Mouse (Mus musculus) forebrain, embryonic 14.5 days (tissue): ENCODE results near the gene Apom. TPM values are rescaled to one million over a fixed set of nuclear protein-coding genes. Genes with fewer than 3 reads are reported as not detected.

Experiments
- ATAC-seq: fragments of 200-750 bp; cut with Nextera tagmentation; 2 replicates; pipeline ENCODE4 v1.8.0; 2017; ENCODE audit warnings: mild to moderate bottlenecking, moderate library complexity
- DNase-seq: peaks from one replicate; pipeline ENCODE4 v3.0.0-alpha.2; 2015; ENCODE audit warnings: low spot score
- H3K27ac ChIP-seq: fragments of 300-500 bp; sonication (generic); 2 replicates; pipeline ENCODE4 v1.5.1; 2014; ENCODE audit warnings: low read depth, mild to moderate bottlenecking, control low read depth, low read length, moderate library complexity
- H3K27me3 ChIP-seq: fragments of 300-500 bp; sonication (generic); replicated peaks from 2 replicates; pipeline ENCODE4 v1.6.1; 2014; ENCODE audit warnings: low read length, control low read depth, mixed read lengths; ENCODE audit not compliant: control insufficient read depth, insufficient read depth
- H3K36me3 ChIP-seq: fragments of 300-500 bp; sonication (generic); 2 replicates; pipeline ENCODE4 v1.6.1; 2014; ENCODE audit warnings: low read length, control low read depth; ENCODE audit not compliant: control insufficient read depth, insufficient read depth
- H3K4me1 ChIP-seq: fragments of 300-500 bp; sonication (generic); 2 replicates; pipeline ENCODE4 v1.6.1; 2014; ENCODE audit warnings: antibody characterized with exemption, low read length, control low read depth; ENCODE audit not compliant: control insufficient read depth, insufficient read depth
- H3K4me2 ChIP-seq: fragments of 300-500 bp; sonication (generic); 2 replicates; pipeline ENCODE4 v1.6.1; 2014; ENCODE audit warnings: mild to moderate bottlenecking, control low read depth, low read length
- H3K4me3 ChIP-seq: fragments of 300-500 bp; sonication (generic); 2 replicates; pipeline ENCODE4 v1.5.1; 2014; ENCODE audit warnings: low read depth, low read length, control low read depth
- H3K9ac ChIP-seq: fragments of 300-500 bp; sonication (generic); 2 replicates; pipeline ENCODE4 v1.6.1; 2014; ENCODE audit warnings: mild to moderate bottlenecking, low read length, control low read depth, moderate library complexity
- H3K9me3 ChIP-seq: fragments of 300-500 bp; sonication (generic); replicated peaks from 2 replicates; pipeline ENCODE4 v1.6.1; 2016; ENCODE audit warnings: low read length, control low read depth, mixed read lengths; ENCODE audit not compliant: control insufficient read depth
- WGBS: fragments of 180-500 bp; shearing (Covaris S2); extraction: QIAGEN DNeasy Blood & Tissue Kit; methylation state at CpG from one replicate; pipeline ENCODE4 v1.1.7; 2014; 5-methylcytosine and 5-hydroxymethylcytosine counted together
- polyA plus RNA-seq: library from polyadenylated mRNA; unstranded; fragments of >200 nt; fragmentation: Nextera tagmentation; extraction: Ambion mirVana; gene quantifications from 2 replicates; pipeline ENCODE4 v1.2.1, GENCODE M21; 2014

Apom gene
- polyA plus RNA-seq, 1 experiment from 2014 or later, result 0.29 TPM

DNA sequence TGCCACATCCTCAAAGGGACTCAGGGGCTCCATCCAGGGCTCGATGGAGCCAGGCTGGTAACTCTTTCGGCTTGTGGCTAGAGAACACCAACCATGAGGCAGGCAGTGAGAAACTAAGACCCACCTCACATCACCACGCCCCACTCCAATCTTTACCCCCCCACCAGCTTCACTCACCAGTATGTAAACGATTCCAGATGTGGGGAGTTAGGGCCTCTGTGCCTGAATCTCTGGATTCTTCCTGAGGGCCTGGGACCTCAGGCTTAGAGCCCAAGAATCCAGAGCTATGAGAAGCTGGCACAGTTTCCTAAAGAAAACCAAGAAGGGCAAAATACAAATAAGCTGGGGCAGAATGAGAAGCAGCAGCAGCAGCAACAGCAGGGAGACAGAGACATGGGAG lies 22.1 kb upstream of the Apom start:
- ATAC-seq, result no peak
- Histone ChIP-seq H3K4me3 (no peak overlapping the region), H3K27me3 (no peaks in the 10 kb centered on the region), H3K36me3 (peaks cover 100% of the 10 kb centered on the region), H3K9ac (no peak overlapping the region), H3K4me1 (no peaks in the 10 kb centered on the region), H3K4me2 (no peak overlapping the region), H3K9me3 (no peaks in the 10 kb centered on the region), H3K27ac (no peak overlapping the region)
- WGBS, result 91% methylated on average over 4 of the region's 4 CpGs
- DNase-seq, result no peak

DNA sequence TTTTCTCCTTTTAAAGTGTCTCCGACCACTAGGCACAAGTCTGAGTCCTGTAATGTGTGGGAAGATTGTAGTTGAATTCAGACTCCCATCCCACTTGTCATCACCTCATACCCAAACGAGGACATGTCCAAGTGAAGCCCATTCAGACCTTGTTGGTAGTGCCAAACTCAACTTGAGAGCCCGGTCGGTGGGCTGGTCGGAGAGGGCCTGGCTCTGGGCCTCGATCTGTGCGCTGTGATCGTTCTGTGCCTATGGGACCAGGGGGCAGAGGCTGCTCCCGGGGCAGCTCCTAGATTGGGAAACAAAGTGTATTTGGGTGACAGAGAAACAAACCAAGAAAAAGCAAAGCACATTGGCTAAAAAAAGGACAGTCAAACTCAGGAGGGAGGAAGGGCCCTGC lies 21.2 kb upstream of the Apom start:
- H3K27me3 ChIP-seq, result no peaks in the 10 kb centered on the region
- H3K4me3 ChIP-seq, result no peak overlapping the region
- 87% methylated on average over 9 of the region's 9 CpGs for WGBS
- H3K27ac ChIP-seq, result no peak overlapping the region
- H3K36me3 ChIP-seq, result peaks cover 100% of the 10 kb centered on the region
- H3K9me3 ChIP-seq, result no peaks in the 10 kb centered on the region
- no peak overlapping the region for H3K9ac ChIP-seq
- ATAC-seq (no peak), DNase-seq (no peak)
- no peaks in the 10 kb centered on the region for H3K4me1 ChIP-seq
- H3K4me2 ChIP-seq, result no peak overlapping the region

DNA sequence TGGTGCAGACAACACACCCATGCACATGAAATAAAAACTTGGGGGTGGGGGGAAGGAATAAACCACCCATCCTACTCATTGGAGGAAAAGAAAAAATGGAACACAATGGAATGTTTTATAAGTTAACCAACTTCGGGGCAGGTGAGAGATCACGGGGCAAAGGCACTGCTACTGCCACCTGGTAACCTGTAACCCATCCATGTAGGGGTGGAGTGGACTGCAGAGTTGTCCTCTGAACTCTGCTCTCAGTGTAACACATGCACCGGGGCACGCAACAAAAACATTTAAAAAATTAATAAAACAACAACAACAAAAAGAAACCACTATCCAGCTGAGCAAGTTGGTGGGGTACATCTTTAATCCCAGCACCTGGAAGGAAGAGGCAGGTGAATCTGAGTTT lies 20.3 kb upstream of the Apom start:
- DNase-seq, result no peak
- Histone ChIP-seq H3K9me3 (no peaks in the 10 kb centered on the region), H3K27ac (no peak overlapping the region), H3K27me3 (no peaks in the 10 kb centered on the region), H3K4me2 (no peak overlapping the region), H3K9ac (no peak overlapping the region), H3K4me3 (no peak overlapping the region), H3K36me3 (peaks cover 100% of the 10 kb centered on the region), H3K4me1 (no peaks in the 10 kb centered on the region)
- no peak for ATAC-seq
- WGBS, result 96% methylated on average over 4 of the region's 4 CpGs

DNA sequence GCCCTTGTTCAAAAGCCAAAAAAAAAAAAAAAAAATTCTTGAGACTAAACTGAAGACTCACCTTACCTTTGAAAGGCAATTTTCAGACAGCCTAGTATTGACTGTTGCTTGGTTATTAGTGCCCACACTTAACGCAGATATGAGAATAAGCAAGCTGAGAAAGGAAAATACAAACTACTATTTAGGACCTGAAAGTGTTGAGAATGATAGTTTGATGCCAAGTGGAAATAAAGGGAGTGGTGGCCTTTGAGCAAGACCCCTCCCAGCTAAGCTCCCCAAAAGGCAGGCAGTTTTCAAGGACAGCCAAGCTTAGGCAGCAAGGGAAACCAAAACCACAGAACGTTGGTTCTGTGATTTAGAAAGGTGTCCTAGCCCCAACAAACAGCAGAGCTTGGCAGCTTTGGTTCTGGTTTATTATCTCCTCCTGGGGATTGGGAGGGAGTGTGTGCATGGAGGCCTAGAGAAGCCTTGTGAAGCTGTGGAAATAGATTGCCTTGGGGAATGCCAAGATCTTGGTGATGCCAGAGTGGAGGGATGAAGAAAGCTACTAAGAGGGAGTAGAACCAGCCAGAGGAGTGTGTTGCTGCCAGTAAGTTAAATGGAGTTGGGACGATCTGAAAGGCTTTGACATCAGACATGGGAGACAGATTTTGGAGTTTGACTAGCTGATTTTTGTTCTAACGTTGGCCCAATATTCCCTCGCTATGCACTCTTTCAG lies 16.2 kb upstream of the Apom start:
- no peaks in the 10 kb centered on the region for H3K27me3 ChIP-seq
- H3K27ac ChIP-seq, result no peak overlapping the region
- H3K36me3 ChIP-seq, result peaks cover 100% of the 10 kb centered on the region
- H3K4me2 ChIP-seq, result no peak overlapping the region
- ATAC-seq (no peak), DNase-seq (no peak)
- H3K9me3 ChIP-seq, result no peaks in the 10 kb centered on the region
- H3K4me1 ChIP-seq, result no peaks in the 10 kb centered on the region
- 70% methylated on average over 5 of the region's 5 CpGs for WGBS
- no peak overlapping the region for H3K4me3 ChIP-seq
- no peak overlapping the region for H3K9ac ChIP-seq

DNA sequence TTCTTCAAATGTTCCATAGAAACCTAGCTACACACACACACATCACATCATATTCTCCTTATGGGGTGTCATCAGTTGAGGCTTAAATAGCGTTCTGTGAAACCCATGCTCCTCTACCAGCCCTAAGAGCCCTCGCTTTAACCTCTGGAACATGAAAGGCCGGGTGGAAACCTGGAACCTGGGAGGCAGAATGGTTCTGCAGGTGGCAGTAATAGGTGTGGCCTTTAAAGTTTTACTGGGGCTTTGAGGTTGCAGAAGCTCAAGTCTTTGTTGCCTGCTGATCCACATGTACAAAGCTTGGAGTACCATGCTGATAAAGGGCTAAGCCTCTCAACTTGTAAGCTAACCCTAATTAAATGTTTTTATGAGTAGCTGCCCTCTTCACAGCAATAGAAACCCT lies 15.5 kb upstream of the Apom start:
- H3K9ac ChIP-seq, result no peak overlapping the region
- DNase-seq, result no peak

DNA sequence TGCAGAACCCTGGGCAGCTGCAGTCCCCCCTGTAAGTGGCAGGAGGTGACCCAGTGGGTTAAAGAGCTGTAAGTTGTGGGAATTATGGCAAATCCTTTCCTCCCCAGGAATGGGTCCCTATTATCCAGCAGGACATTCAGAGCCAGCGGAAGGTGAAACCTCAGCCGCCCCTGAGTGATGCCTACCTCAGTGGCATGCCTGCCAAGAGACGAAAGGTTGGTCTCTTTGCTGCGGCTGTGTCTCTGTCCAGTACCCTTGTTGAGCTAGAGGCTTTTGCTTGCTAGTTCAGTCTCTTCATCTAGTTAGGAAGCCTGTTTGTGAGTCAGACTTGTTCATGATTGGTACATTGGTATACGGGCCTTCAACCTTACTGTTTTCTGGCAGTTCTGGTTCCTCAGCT lies 14.3 kb upstream of the Apom start:
- H3K9me3 ChIP-seq, result no peaks in the 10 kb centered on the region
- DNase-seq (no peak), ATAC-seq (no peak)
- H3K4me2 ChIP-seq, result no peak overlapping the region
- H3K36me3 ChIP-seq, result peaks cover 100% of the 10 kb centered on the region
- H3K9ac ChIP-seq, result no peak overlapping the region
- WGBS, result 88% methylated on average over 5 of the region's 5 CpGs
- no peaks in the 10 kb centered on the region for H3K4me1 ChIP-seq
- no peak overlapping the region for H3K27ac ChIP-seq
- no peak overlapping the region for H3K4me3 ChIP-seq
- no peaks in the 10 kb centered on the region for H3K27me3 ChIP-seq

More for the DNA sequence above, 15.5 kb upstream of the Apom start:
- Histone ChIP-seq H3K9me3 (no peaks in the 10 kb centered on the region), H3K4me1 (no peaks in the 10 kb centered on the region), H3K4me2 (no peak overlapping the region), H3K27ac (no peak overlapping the region), H3K36me3 (peaks cover 100% of the 10 kb centered on the region), H3K4me3 (no peak overlapping the region), H3K27me3 (no peaks in the 10 kb centered on the region)
- ATAC-seq, result no peak
- WGBS, result 57% methylated on average over 3 of the region's 3 CpGs

DNA sequence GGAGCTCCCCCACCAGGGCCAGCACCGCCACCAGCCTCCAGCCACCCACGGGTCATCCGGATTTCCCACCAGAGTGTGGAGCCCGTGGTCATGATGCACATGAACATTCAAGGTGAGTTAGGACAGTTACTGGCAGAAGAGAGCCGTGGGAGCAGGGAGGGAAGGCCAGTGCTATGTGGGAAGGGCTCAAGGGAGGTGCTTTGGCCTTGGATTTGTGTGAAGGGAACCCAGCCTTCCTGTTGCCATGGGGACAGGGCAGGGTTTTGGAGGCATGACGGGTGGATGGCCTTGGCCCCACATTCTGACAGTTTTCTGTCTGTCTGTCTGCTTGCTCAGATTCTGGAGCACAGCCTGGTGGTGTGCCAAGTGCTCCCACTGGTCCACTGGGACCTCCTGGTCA lies 10.1 kb upstream of the Apom start:
- 92% methylated on average over 6 of the region's 6 CpGs for WGBS
- Histone ChIP-seq H3K27ac (no peak overlapping the region), H3K4me1 (peaks cover 4% of the 10 kb centered on the region; the same call in 1 of the 2 replicates), H3K4me2 (no peak overlapping the region), H3K4me3 (no peak overlapping the region), H3K27me3 (no peaks in the 10 kb centered on the region), H3K9me3 (no peaks in the 10 kb centered on the region), H3K9ac (no peak overlapping the region), H3K36me3 (peaks cover 89% of the 10 kb centered on the region)
- no peak for ATAC-seq
- DNase-seq, result no peak

DNA sequence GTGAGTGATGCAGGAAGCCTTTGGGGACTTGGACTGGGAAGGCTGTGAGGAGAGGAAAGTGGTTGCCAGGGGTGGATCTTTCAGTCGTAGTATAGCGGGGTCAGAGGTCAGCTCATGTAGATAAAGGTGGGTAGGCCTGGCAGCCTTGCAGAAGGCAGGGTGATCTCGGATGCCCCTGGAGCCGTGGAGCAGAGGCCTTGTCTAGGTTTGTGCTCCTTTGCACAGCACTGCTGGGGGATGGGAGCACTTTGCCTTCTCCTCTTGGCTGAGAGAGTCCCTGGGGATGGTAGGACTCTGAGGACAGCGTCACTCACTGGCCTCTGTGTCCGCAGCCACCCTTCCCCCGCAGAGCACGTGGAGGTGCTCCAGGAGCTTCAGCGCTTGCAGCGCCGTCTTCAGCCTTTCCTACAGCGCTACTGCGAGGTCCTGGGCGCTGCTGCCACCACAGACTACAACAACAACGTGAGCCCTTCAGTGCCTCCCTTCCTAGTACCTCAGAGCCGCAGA lies 8.7 kb upstream of the Apom start:
- H3K4me3 ChIP-seq, result no peak overlapping the region
- DNase-seq (no peak), ATAC-seq (no peak)
- H3K9ac ChIP-seq, result no peak overlapping the region
- no peaks in the 10 kb centered on the region for H3K9me3 ChIP-seq
- WGBS, result 81% methylated on average over 16 of the region's 16 CpGs
- no peak overlapping the region for H3K27ac ChIP-seq
- H3K4me2 ChIP-seq, result no peak overlapping the region
- H3K27me3 ChIP-seq, result no peaks in the 10 kb centered on the region
- peaks cover 74% of the 10 kb centered on the region for H3K36me3 ChIP-seq
- H3K4me1 ChIP-seq, result peaks cover 9% of the 10 kb centered on the region

DNA sequence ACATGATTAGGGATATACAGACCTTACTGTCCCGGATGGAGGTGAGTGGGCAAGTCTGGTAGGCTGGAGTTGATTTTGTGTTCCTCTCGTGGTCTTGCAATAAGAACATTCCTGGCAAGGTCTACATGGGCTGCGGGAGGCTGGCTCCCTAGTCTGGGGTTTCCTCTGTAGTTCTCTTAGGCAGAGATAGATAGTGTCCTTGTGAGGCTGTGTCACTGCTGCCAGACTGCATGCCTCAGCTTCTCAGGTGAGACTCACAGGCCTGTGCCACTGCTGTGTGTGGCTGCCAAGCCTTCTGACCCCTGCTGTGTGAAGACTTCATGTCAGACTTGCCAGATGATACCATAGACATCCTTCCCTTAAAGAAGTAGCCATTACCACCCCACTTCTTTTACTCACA lies 7.4 kb upstream of the Apom start:
- WGBS, result 86% methylated on average over 3 of the region's 3 CpGs
- H3K9ac ChIP-seq, result no peak overlapping the region
- peaks cover 9% of the 10 kb centered on the region for H3K4me1 ChIP-seq
- DNase-seq (no peak), ATAC-seq (no peak)
- no peaks in the 10 kb centered on the region for H3K27me3 ChIP-seq
- no peak overlapping the region for H3K4me2 ChIP-seq
- H3K9me3 ChIP-seq, result no peaks in the 10 kb centered on the region
- H3K27ac ChIP-seq, result no peak overlapping the region
- H3K4me3 ChIP-seq, result no peak overlapping the region
- peaks cover 62% of the 10 kb centered on the region for H3K36me3 ChIP-seq
